Mouse (Mus musculus) embryonic facial prominence, embryonic 12.5 days (tissue): ENCODE data around the gene Gm21762. TPM values are rescaled to one million over a fixed set of nuclear protein-coding genes. Genes with fewer than 3 reads are reported as not detected.
"Not testable (repeated sequence)": the region's sequence is repeated elsewhere in the genome, so short reads cannot be mapped to it uniquely, and the experiment has no call there.

Experiments used
- ATAC-seq: fragments of 200-750 bp; cut with Nextera tagmentation; 2 replicates; pipeline ENCODE4 v1.8.0; 2017; ENCODE audit not compliant: insufficient number of reproducible peaks, insufficient read depth, low FRiP score, low TSS enrichment
- H3K27ac ChIP-seq: fragments of 300-500 bp; sonication (generic); 2 replicates; pipeline ENCODE4 v1.5.1; 2016; ENCODE audit warnings: mild to moderate bottlenecking
- H3K27me3 ChIP-seq: fragments of 300-500 bp; sonication (generic); 2 replicates; pipeline ENCODE4 v1.6.1; 2016; ENCODE audit warnings: mild to moderate bottlenecking, moderate library complexity
- H3K36me3 ChIP-seq: fragments of 300-500 bp; sonication (generic); 2 replicates; pipeline ENCODE4 v1.6.1; 2016; ENCODE audit warnings: mild to moderate bottlenecking
- H3K4me1 ChIP-seq: fragments of 300-500 bp; sonication (generic); 2 replicates; pipeline ENCODE4 v1.6.1; 2016
- H3K4me2 ChIP-seq: fragments of 300-500 bp; sonication (generic); replicated peaks from 2 replicates; pipeline ENCODE4 v1.6.1; 2016; ENCODE audit warnings: mild to moderate bottlenecking, moderate library complexity
- H3K4me3 ChIP-seq: fragments of 300-500 bp; sonication (generic); 2 replicates; pipeline ENCODE4 v1.5.1; 2016; ENCODE audit warnings: mild to moderate bottlenecking
- H3K9ac ChIP-seq: fragments of 300-500 bp; sonication (generic); 2 replicates; pipeline ENCODE4 v1.6.1; 2016; ENCODE audit warnings: mild to moderate bottlenecking, moderate library complexity
- H3K9me3 ChIP-seq: fragments of 300-500 bp; sonication (generic); 2 replicates; pipeline ENCODE4 v1.6.1; 2016; ENCODE audit warnings: mild to moderate bottlenecking, moderate library complexity
- WGBS: fragments of 180-500 bp; shearing (Covaris S2); methylation state at CpG from one replicate; pipeline ENCODE4 v1.1.7; 2016; 5-methylcytosine and 5-hydroxymethylcytosine counted together
- polyA plus RNA-seq: library from polyadenylated mRNA; unstranded; fragments of >200 nt; fragmentation: Nextera tagmentation; extraction: Ambion mirVana; gene quantifications from 2 replicates; pipeline ENCODE4 v1.2.1, GENCODE M21; 2016

The Gm21762 gene
- polyA plus RNA-seq, 1 experiment from 2014 or later, result not detected

GRCm38 (mm10) chr13:120172133-120172532 is 43.6 kb downstream of the Gm21762 start, which contains the start of gene Gm21818:
Gene Gm21818 (plus strand): TSS chr13:120172433.
- not testable (repeated sequence) for H3K36me3 ChIP-seq, H3K4me3 ChIP-seq, H3K27me3 ChIP-seq, H3K9me3 ChIP-seq, ATAC-seq, H3K9ac ChIP-seq, H3K4me2 ChIP-seq, H3K4me1 ChIP-seq, H3K27ac ChIP-seq
- WGBS, result 68% methylated on average over 4 of the region's 4 CpGs

DNA sequence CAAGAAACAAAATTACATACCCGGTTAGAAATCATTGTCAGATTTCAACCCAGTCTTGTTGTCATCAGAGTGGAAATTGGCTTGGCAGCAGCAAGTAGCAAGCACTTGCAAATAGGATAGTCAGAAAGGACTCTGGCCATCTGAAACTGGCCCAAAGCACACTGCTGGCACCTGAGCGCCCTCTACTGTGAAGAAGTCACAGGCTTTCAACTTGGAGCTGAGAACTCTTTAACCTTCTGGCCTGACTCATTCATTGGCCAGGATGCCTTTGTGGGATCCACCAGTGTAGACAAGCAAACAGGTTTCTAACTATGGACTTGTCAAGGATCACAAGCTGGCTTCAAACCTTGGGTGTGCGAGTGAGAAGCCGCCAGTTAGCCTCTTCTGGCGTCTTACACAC is 47.4 kb downstream of the Gm21762 start:
- ATAC-seq, H3K27me3 ChIP-seq, H3K36me3 ChIP-seq, H3K4me3 ChIP-seq, H3K4me2 ChIP-seq, H3K4me1 ChIP-seq, H3K9me3 ChIP-seq, H3K27ac ChIP-seq, H3K9ac ChIP-seq: not testable (repeated sequence)
- WGBS, result 53% methylated on average over 5 of the region's 5 CpGs

Other genes with a start within 250 kb of the Gm21762 start
- gene Gm36079, start 188.9 kb downstream of the Gm21762 start, polyA plus RNA-seq, result not detected in 2 replicates
- not detected in 2 replicates for gene Gm21188, start 163.8 kb downstream of the Gm21762 start, polyA plus RNA-seq
- gene Gm20767, start 75.7 kb downstream of the Gm21762 start, polyA plus RNA-seq, result not detected in 2 replicates
- gene Gm21818, start 43.5 kb downstream of the Gm21762 start, polyA plus RNA-seq, result not detected in 2 replicates
- gene Gm21731, start 23.2 kb upstream of the Gm21762 start, polyA plus RNA-seq, result not detected in 2 replicates
- not detected in 2 replicates for gene AF067061, start 47.2 kb upstream of the Gm21762 start, polyA plus RNA-seq
- 0.18 TPM in 1 of 2 replicates, not detected in the other for gene BC147527, start 84.4 kb upstream of the Gm21762 start, polyA plus RNA-seq
- gene Tcstv3, start 100.9 kb upstream of the Gm21762 start, polyA plus RNA-seq, result not detected in 2 replicates